Mouse (Mus musculus) fibroblast of lung, adult 2 months (primary cell): ENCODE data around the gene Tuba1b.
"Not testable (repeated sequence)": the region's sequence is repeated elsewhere in the genome, so short reads cannot be mapped to it uniquely, and the experiment has no call there.

Experiments used
- DNase-seq: peaks from one replicate; pipeline ENCODE4 v3.0.0-alpha.2; 2011; ENCODE audit warnings: low read depth

Gene Tuba1b

DNA sequence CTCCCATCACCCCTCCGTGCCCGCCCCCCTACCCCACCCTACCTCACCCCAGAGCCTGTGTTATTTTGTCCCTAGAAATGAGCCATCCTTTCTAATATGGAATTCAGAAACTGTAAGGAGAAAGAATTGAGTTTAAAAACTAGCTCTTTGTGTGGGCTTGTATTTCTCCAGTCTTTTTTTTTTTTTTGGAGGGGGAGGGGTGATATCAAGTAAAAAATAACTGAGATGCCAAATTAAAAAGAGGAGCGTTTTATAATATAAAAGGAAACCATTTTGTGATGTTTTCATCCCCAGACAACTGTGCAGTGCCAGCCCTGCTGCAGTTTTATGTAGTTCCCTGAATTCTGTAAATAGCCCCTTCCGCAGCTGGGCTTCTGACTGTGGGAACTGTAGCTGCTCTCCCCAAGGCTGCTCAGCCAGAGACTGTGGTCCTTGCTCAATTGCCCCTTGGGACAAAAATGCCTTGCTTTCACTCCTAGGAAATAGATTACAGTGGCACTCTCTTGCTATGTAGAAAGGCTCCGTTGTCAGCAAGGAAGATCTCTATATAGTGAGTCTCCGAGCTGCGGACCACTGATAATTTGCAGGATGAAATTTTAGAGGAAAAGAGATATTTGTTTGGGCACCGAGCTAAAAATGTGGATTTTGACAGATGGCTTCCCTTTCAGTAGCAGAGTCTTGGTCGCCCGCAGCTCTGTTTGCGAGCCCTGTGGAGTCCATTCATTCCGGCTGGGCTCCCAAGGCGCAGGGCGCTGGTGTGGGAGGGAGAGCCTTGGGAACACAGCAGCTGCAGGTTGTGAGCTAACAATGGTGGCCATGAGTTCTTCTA is 20.3 kb upstream of the Tuba1b start:
- DNase-seq = no peak

DNA sequence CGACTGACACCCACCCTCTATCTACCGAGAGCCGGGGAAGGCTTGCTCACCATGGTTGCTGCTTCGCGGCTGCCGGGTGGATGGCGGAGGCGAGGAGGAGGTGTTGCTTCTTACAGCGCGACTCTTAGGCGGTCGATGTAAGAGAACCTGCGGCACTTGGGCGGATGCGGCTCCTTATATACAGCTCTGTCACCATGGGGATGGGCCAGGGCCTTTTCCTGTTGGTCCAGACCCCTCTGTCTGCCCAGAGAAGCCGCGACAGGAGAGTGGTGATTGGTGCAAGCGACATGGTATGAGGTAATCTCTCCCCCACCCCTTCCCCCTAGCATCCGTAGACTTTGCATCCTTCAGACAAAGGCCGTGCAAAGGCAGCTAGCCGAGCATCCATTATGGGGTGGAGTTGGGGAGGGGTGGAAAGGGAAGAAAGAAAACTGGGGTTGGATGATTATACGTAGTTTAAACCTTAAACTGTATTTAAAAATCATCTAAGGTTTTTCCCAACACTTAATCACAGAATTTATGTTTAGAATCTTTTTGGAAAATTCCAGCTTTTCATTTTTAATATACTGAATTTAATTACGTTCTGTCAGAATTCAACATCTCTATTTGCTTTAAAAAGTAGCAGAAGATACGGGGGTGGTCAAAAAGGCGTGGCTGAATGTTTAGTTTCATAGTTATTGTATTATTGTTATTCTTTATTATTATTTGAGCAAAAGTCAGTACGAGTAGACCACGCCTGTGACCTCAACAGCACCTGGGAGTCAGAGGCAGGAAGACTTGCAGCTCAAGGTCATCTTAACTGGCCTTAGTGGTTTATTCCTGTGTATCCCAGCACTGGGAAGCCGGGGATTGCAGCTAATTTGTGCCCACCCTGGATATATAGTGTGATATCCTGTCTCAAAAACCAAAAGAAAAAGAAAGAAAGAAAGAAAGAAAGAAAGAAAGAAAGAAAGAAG is 19.3 kb upstream of the Tuba1b start, which contains the start of the genes Gm49450 and Tuba1a:
Gene Gm49450, minus strand, starts transcription at position 151 of the 956 bp plus-strand sequence.
Gene Tuba1a, minus strand, starts transcription at position 303 of the 956 bp plus-strand sequence.
- DNase-seq = peak; percentile 96

DNA sequence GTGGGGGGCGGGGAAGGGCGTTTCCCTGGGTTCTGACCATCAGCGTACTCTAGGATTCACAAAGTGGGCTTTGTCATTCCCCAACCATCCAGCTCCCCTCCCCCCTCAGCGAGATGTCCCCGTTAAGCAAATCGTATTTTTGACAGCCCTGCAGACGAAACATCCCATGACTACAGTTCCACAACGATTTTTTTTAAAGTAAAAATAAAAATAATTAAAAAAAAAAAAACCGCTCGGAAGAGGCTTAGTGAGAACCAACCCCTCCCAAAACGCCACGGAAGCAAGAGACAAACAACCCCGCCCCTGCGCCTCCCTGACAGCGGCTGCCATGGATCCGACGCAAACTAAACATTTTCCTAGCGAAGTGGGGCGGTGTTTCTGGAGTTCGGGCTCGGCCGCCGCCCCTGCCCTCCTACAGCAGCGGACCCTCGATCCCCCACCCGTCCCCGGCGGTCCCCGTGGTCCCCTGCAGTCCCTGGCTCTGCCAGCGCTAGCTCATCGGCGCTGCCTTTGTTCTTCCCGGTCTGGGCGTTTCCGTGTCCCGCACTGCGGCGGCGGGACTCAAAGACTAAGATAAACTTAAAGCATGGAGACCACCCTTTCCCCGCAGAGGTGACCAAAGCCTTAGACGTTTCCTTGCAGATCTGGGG is 18.5 kb upstream of the Tuba1b start:
- no peak for DNase-seq

DNA sequence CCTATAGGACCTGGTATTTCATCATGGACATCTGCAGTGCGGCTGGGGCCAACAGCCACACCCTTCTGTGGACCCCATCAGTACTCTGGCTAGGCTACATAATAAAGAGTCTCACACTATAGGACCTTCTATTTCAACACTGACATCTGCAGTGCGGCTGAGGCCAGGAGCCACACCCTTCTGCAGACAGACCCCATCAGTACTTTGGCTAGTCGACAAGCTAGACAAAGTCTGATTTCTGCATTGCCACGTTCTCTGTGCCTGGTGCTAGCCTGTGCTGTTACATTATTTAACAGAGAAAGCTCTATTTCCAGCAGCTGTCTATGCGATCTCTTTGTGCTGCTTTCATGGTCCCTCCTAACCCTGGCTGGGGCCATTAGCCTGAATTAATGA is 17.7 kb upstream of the Tuba1b start:
- no peak for DNase-seq

DNA sequence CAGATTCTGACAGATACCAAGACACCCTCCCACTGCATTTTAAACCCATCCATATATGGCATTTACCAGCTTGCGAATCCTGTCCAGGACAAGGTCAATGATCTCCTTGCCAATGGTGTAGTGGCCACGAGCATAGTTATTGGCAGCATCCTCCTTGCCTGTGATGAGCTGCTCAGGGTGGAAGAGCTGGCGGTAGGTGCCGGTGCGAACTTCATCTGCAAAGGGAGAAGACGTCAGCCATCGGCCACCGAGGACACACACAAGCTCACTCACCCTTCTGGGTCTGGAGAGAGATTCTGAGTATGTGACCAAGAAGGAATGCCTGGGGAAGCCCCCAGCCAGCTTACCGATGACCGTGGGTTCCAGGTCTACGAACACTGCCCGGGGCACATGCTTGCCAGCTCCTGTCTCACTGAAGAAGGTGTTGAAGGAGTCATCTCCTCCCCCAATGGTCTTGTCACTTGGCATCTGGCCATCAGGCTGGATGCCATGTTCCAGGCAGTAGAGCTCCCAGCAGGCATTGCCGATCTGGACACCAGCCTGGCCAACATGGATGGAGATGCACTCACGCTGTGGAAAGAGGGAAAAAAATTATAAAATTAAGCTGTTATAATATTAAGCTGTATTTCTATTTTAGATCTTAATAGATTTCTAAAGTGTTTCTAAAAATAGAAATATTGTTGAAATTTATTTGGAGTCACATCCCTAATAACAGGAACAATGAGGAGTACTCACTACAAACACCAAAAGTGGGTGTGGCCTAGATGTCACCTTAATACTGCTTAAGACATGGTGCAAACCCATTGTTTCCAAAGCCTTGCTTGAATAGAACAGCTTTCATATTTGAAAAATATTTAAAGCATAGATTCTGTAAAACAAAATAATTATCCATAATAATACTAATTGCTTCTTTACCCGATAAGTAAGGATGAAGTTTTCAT is 17.0 kb upstream of the Tuba1b start:
- DNase-seq = not testable (repeated sequence)

DNA sequence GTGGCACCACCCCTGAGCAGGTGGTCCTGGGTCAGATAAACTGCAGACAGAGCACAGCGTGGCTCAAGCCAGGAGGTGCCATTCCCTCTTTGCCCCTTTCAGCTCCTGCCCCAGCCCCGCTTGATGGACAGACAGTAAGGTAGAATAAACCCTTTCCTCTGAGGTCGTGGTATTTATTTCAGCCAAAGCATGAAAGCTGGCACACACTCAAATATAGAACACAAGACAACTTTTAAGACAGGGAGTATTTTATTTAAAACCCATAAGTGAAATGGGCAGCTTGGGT is 15.2 kb upstream of the Tuba1b start:
- DNase-seq = no peak

DNA sequence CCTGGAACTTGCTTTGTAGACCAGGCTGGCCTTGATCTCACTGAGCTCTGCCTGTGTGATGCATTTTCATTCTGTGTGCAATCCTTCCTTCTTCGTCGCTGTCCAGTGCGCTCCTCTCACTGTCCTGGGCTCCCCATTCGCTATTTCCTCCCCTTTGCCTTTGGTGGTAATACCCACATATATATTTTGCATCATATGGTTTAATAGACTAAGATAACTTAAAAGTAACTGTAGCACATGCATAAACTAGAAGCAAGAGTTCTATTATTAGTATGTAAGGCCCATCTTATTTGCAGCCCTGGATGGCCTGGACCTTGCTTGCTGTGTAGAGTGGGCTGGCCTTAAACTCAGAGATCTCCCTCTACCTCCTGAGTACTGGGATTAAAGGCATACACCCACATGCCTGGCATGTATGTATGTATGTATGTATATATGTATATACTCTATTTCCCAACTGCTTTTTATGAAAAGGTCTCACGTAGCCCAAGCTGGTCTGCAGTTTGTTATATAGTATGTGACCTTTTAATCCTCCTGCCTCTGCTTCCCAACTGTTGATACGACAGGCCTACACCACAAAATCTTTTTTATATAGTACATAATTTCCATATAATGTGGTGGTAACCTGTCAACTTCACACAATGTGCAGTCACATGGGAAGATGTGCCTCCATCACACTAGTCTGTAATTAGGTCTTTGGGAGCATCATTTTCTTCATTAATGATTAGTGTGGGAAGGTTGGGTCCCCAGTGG is 14.7 kb upstream of the Tuba1b start:
- DNase-seq = no peak

DNA sequence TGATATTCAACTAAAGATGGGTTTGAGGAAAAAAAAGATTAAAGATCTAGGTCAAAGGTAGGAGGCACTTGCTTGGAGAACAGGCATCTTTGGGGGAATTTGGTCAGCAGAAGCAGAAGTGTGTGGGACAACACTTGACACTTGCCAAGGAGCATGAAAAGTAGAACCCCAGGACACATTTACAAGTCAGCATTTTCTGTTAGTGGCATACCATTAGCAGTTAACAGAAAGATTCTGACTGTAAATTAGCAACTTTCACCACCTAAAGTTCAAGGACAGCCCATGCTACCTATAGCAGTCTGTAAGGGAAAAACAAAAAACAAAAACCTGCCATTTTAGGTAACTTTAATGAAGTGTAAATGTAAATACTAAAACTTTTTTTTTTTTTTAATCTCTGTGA is 14.0 kb upstream of the Tuba1b start:
- DNase-seq = no peak

DNA sequence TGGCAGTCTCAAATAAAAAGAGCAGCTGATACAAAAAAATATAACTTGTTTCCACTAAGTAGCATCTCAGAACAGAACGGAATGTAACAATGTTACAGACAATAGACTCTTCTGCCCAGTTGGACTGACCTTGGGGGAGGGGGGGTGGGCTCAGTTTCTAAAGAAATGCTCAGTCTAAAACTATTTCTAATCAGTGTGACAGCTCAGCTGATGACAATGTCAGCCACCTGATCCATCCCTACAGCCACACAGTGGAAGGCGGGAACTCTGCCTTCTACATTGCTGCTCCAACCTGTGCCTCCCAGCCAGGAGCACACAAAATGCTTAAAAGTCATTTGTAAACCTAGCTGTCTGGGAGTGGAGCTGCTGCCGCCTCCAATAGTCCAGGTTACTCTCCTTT is 13.5 kb upstream of the Tuba1b start:
- no peak for DNase-seq

DNA sequence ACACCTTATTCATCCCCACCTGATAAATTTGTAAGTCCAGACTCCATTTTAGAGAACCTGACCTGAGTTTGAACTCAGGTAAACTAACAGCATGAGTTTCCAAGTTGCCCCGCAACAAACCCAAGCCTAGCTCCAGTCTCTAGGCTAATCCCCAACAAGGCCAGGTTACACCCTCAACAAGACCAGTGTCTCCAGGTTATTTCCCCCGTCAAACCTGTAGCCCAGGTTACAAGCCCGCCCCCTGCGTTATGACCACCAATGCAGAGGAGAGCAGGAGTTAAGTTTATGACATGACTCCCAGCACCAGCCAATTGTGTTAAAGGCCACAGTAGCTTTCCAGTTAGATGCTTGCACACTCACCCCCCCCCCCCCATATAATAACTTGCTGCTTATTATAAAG is 8.8 kb upstream of the Tuba1b start:
- DNase-seq = no peak

DNA sequence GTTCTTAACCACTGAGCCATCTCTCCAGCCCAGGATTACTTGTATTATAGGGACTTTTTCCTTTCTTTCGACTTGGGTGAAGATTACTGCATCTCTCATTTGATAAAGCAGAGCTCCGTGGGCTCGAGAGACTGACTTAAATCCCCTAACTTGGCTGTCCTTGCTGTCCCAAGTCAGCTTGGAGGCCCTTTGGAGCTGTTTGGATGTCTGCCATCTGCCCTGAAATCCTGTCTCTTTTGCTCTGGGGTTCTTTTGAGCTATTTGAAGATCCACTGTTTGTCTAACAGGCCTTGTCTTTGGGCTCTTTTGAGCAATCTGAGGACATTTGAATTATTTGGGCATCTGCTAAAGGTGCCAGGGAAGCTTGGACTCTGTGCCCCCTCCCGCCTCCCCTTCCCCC is 7.7 kb upstream of the Tuba1b start:
- DNase-seq = no peak

DNA sequence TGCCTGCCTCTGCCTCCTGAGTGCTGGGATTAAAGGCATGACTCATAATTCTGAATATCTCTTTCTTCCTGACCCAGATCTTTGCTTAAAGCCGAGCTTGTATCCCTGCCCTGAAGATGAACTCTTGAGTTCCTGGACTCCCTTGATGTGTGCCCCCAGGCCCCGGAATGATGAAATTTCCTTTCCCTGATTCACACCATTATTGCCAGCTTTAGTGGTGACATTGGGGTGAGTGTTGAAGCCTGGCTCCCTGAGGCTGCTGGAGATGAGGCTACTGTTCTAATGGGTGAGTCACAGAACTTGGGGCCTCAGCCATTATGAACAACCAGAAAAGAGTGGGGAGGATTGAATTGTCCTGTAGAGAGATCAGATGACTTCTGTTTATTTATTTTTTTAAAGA is 7.2 kb upstream of the Tuba1b start:
- DNase-seq = no peak

DNA sequence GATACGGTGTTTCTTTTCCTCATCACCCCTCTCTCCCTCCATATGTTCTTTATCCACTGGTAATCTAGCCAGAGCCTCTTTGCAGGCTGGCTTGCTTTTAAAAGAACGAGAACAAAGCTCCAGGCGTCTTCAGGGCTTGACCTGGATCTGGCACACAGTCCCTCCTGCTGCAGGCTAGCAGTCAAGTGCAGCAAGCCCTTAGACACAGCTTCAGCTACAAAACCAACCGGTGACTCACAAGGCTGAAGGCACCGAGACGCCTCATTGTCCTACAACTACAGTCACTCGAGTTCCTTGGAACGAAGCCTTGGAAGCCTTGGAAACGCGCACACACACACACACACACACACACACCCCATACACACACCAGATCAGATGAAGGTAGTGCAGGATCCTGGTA is 6.5 kb upstream of the Tuba1b start:
- no peak for DNase-seq

DNA sequence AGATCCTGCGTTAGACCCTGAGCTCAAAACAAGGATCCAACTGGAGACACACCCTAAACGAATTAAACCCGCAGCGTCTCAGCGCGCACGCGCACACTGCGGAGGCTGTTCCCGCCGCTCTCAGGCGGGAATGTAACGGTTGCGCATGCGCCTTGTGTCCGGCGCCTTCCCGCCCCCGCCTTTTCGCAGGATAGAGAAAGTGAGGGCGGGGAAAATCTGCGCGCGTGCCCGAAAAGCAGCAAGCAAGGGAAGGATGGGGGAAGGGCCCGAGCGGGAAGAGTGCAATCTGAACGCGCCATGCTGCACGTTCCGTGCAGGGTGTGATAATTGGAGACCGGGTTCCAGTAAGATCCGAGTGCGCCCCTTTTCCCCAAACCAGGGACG is 540 bp downstream of the Tuba1b start:
- peak; percentile 83 for DNase-seq

DNA sequence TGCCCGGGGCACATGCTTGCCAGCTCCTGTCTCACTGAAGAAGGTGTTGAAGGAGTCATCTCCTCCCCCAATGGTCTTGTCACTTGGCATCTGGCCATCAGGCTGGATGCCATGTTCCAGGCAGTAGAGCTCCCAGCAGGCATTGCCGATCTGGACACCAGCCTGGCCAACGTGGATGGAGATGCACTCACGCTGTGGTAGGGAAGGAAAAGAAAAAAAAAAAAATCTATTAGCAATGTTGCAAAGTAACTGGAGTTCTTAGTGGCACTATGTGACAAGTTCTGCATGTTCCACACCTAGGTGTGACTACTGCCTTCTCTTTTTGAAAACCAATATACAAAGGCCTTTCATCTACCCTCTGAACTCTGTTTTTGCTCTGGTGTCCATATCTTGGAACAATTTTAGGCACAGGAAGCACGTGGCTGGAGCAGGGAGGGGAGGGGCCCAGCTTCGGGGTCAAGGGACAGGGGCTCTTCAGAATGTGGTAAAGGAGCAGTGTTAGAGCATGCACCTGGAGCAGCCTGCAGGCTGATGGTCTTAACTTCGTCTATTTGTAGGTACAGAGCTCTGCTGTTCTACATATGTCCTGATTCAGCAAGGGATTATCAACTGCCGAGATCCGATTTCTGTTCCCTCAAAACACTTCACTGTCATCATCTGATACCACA is 1.2 kb downstream of the Tuba1b start:
- DNase-seq = not testable (repeated sequence)

DNA sequence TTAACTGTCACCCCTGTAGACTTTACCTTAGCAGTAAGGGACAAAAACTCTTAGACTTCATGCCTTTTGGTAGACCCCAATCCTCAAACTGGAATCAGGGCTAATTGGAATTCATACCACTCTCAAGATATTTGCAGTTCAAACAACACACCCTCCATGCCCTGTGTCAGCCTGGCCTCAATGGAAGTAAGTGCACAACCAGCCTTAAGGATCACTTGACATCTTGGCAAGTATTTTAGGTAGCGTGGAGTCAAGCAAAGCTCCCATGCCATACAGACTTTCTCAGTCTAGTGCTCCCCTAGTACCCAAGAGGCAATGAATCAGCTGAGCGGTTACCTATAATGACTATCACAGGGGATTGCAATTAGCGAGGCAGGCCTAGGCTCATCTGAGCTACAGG is 3.4 kb downstream of the Tuba1b start:
- no peak for DNase-seq

DNA sequence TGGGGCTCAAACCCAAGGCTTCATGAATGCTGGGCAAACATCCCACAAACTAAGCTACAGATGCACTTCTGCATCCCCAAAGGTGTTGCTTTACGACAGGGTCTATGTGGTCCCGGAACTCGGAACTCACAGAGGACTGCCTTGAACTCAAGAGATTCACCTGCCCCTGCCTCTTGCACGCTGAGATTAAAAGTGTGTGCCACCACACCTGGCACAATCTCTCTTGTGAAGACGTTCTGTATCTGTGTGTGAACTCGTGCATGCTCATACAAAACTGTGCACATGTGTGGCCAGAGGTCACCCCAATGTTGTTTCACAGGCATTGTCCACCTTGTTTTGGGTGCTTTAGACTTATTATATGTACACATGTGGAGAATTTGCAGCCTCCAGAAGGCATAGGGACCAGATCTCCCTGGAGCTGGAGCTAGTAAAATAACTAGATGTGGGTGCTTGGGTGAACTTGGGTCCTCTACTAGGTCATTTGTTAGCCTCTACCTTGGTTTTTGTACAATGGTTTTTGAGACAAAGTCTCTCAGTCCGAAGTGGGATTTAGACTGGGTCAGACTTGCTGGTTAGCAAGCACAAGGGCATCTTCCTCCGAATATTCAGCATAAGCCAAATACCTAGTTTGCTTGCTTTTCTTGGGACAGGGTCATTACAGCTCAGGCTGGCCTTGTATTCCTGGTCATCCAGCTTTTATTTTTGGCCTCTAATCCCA is 4.2 kb downstream of the Tuba1b start:
- DNase-seq = no peak

DNA sequence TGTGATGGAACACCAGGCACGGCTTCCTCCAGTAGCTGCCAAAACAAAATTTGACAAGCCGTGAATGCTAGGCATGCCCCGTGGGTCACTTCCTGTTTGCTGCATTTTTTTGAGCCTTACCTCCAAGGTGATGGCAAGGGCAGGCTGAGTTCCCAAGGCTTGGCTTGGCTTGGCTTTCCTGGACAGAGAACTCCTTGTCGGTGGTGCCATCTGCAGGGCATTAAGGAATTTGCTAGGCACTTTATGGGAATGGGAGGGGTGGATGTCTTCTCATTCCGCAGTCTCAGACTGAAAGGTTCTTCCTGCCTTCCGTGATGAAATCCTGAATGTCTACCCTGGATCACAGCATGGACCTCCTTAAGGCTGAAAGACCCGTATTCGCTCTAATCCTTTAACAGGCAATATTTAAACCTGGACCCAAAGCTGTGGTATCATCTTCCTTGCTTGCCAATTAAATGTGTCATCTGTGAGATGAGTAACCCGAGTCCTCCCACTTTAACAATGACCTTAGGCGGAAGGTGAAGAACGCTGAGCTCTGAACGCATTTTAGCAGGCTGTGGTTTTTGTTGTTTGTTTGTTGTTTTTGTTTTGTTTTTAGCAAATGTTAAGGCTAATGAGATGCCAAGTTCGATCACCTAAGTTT is 5.6 kb downstream of the Tuba1b start:
- DNase-seq = peak; percentile 78

DNA sequence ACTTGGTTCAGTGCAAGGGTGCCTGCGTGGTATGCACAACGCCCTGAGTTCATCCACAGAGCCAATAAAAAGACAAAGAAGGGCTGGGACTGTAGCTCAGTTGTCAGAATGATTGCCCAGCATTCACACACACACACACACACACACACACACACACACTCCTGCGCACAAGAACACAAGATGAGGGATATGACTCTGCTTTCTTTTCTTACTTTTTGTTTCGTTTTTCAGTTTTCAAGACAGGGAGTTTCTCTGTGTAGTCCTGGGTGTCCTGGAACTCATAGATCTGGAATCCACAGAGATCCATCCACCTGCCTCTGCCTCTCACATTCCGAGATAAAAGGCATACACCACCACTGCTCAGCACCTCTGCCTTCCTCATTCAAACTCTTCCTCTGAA is 6.8 kb downstream of the Tuba1b start:
- no peak for DNase-seq
